Mouse (Mus musculus): ENCODE results near the gene Dcun1d2.

- TF ChIP-seq POLR2A (IDR thresholded peaks at IDR 0.05; ENCODE audit: control insufficient read depth, extremely low read depth, insufficient read depth, low read length, poor library complexity) (no peak), CTCF (IDR thresholded peaks at IDR 0.05; ENCODE audit: borderline replicate concordance, control insufficient read depth, extremely low read depth, insufficient read depth, low read length, poor library complexity) (no peak)
Measured at GRCm38 (mm10) chr8:13267566-13267965, 20.4 kb downstream of the Dcun1d2 start.
